Mouse (Mus musculus) bone marrow, adult 2 months (tissue): ENCODE measurements around the gene Mbtps1. TPM values are rescaled to one million over a fixed set of nuclear protein-coding genes. Genes with fewer than 3 reads are reported as not detected.

Experiments
- H3K27ac ChIP-seq: fragments of 200-500 bp; 2 replicates; pipeline ENCODE4 v1.5.1; 2012; ENCODE audit warnings: low read depth, mild to moderate bottlenecking, control low read depth, inconsistent platforms, low read length; ENCODE audit not compliant: control insufficient read depth, poor library complexity, insufficient read depth
- H3K4me1 ChIP-seq: fragments of 200-500 bp; 2 replicates; pipeline ENCODE4 v1.6.1; 2011; ENCODE audit warnings: low read length; ENCODE audit not compliant: control insufficient read depth, insufficient read depth
- H3K4me3 ChIP-seq: fragments of 200-500 bp; replicated peaks from 2 replicates; pipeline ENCODE3; 2011; ENCODE audit warnings: mild to moderate bottlenecking, low read depth, low read length, control low read depth; ENCODE audit not compliant: control insufficient read depth
- CTCF ChIP-seq: fragments of 200-500 bp; IDR thresholded peaks from 2 replicates; pipeline ENCODE4 v1.5.1; 2011; ENCODE audit warnings: low read length, control low read depth; ENCODE audit not compliant: control insufficient read depth, insufficient read depth
- POLR2A ChIP-seq: fragments of 200-500 bp; IDR thresholded peaks from 2 replicates; pipeline ENCODE4 v1.6.1; 2011; ENCODE audit warnings: low read depth, mild to moderate bottlenecking, control low read depth, low read length, borderline replicate concordance; ENCODE audit not compliant: control insufficient read depth
- WGBS: fragments of 180-500 bp; shearing (Covaris S2); methylation state at CpG from one replicate; pipeline ENCODE4 v1.1.7; 2018; 5-methylcytosine and 5-hydroxymethylcytosine counted together
- polyA plus RNA-seq: library from polyadenylated mRNA; stranded (reverse); fragments of >200 nt; gene quantifications from 2 replicates; pipeline ENCODE4 v1.2.4, GENCODE M21; 2011; ENCODE audit warnings: low replicate concordance; ENCODE audit not compliant: missing spikeins, insufficient read depth, insufficient read length

Mbtps1 gene
- polyA plus RNA-seq, 1 experiment, result 35.3 TPM

- Histone ChIP-seq H3K27ac (no peak overlapping the region), H3K4me3 (no peak overlapping the region), H3K4me1 (no peaks in the 10 kb centered on the region)
- WGBS, result 73% methylated on average over 11 of the region's 11 CpGs
- TF ChIP-seq CTCF, result no peak
- TF ChIP-seq POLR2A, result no peak
Observed at GRCm38 (mm10) chr8:119484145-119484896, 74.2 kb downstream of the Mbtps1 start.

DNA sequence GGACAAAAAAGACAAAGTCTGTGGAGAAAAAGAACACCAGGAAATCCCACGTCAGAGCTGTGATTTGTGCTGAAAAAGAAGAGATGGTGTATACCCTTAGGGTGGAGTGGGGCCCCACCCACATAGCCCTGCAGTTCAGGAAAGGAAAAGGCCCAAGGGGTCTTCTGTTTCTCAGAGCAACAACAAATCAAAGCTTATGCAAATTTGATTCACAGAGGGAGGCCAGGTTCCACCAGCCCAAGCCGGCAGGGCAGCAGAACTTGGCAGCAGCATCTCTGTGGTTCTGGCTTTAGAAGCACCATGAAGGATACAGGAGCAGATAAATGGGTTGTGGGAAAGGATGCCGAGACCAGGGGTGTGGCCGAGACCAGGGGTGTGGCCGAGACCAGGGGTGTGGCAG, 79.9 kb downstream of the Mbtps1 start:
- Histone ChIP-seq H3K27ac (no peak overlapping the region), H3K4me1 (no peaks in the 10 kb centered on the region), H3K4me3 (no peak overlapping the region)
- WGBS, result 39% methylated on average over 5 of the region's 5 CpGs
- TF ChIP-seq CTCF (no peak), POLR2A (no peak)

DNA sequence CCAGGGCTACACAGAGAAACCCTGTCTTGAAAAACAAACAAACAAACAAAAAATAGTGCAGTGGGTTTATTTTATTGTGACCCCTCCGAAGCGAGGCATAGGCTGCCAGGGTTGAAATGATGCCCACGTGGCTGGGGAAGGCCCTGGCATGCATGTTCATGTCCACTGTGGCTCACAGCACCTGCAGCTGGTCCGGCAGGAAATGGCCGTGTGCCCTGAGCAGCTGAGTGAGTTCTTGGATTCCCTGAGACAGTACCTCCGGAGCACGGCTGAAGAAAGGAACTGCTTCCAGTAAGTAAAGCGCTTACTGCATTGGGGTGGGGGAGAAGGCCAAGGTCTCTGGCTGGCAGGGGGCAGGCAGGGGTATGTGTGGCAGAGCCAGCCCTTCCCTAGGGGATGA, 90.4 kb downstream of the Mbtps1 start:
- 79% methylated on average over 8 of the region's 8 CpGs for WGBS
- Histone ChIP-seq H3K4me3 (no peak overlapping the region), H3K27ac (no peak overlapping the region), H3K4me1 (no peaks in the 10 kb centered on the region)
- TF ChIP-seq POLR2A (no peak), CTCF (no peak)

DNA sequence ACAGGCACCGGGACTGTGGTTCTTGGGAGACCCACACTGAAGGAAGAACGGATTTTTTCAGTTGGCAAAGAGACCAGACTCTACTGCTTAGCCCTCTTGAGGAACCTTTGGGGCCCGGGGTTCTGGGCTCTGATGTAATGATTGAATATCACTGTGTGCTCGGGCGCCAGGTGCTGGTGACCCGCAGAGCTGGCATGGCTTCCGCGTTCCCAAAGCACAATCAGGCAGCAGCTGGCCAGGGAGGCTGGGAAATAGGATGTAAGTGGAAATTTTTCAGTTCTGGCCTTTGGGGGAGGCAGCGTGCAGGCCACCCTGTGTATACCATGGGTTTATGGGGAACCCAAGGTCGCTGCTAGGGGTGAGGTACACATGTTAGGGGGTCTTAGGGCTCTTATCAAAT, 91.7 kb downstream of the Mbtps1 start:
- 79% methylated on average over 10 of the region's 10 CpGs for WGBS
- H3K27ac ChIP-seq, result no peak overlapping the region
- no peaks in the 10 kb centered on the region for H3K4me1 ChIP-seq
- no peak for TF ChIP-seq POLR2A
- no peak for TF ChIP-seq CTCF
- H3K4me3 ChIP-seq, result no peak overlapping the region

- whole genome bisulfite sequencing, result 8% methylated on average over 18 of the region's 18 CpGs
- TF ChIP-seq POLR2A (no peak), CTCF (no peak)
- Histone ChIP-seq H3K4me1 (no peaks in the 10 kb centered on the region), H3K4me3 (no peak overlapping the region), H3K27ac (no peak overlapping the region)
Observed at GRCm38 (mm10) chr8:119466105-119466504, 92.4 kb downstream of the Mbtps1 start.

DNA sequence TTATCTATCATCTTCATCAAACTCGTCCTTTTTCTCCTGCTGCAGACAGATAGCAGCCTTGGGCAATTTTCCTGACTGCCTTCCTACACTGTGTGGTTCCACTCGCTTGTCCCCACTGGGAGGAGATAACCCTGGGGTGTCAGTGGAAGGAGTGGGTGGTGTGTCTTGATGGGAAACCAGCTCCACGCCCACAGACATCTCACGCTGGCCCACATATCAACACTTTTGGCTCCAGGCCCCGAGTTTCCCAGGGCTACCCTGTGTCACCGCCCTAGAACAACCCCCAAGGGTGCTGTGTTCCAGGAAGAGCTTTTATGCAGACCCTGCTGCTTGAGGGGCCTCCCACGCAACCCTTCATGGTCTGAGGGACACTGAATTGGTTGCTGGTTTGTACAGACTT, 94.8 kb downstream of the Mbtps1 start:
- 49% methylated on average over 7 of the region's 7 CpGs for WGBS
- Histone ChIP-seq H3K4me3 (no peak overlapping the region), H3K27ac (no peak overlapping the region), H3K4me1 (no peaks in the 10 kb centered on the region)
- TF ChIP-seq CTCF (no peak), POLR2A (no peak)

- Histone ChIP-seq H3K4me1 (no peaks in the 10 kb centered on the region), H3K27ac (no peak overlapping the region), H3K4me3 (no peak overlapping the region)
- WGBS, result 72% methylated on average over 9 of the region's 9 CpGs
- TF ChIP-seq CTCF, result no peak
- no peak for TF ChIP-seq POLR2A
Observed at GRCm38 (mm10) chr8:119461356-119461755, 97.2 kb downstream of the Mbtps1 start.

DNA sequence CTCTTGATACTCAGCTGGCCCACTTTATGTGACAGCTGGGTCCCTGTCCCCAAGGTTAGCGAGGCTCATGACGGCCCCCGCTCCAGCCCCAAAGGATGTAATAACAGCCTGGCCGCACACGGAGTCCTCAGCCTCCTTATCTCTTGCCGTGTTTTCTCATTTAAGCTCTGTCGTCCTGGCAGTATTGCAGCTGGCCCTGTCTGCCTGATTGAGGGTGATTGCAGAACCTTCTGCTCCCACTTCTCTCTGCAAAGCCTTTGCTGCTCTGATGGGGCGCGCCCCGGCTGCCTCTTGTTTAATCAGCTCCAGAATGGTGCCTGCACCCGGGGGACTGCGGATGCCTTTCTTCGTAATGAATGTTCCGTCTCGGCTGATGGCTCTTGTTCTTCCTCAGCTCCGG, 98.8 kb downstream of the Mbtps1 start:
- TF ChIP-seq POLR2A (no peak), CTCF (no peak)
- WGBS, result 65% methylated on average over 16 of the region's 16 CpGs
- H3K27ac ChIP-seq, result no peak overlapping the region
- H3K4me1 ChIP-seq, result no peaks in the 10 kb centered on the region
- no peak overlapping the region for H3K4me3 ChIP-seq

Other genes with a start within 250 kb of the Mbtps1 start
- 45.8 and 78.0 TPM in 2 replicates for gene Hsbp1, start 214.2 kb downstream of the Mbtps1 start, polyA plus RNA-seq
- 4.7 and 5.9 TPM in 2 replicates for gene Mlycd, start 163.9 kb downstream of the Mbtps1 start, polyA plus RNA-seq
- gene Osgin1, start 124.6 kb downstream of the Mbtps1 start, polyA plus RNA-seq, result 5.5 and 6.5 TPM in 2 replicates
- 0.49 TPM in 1 of 2 replicates, not detected in the other for gene Necab2, start 112.0 kb downstream of the Mbtps1 start, polyA plus RNA-seq
- not detected in 2 replicates for gene Slc38a8, start 57.0 kb downstream of the Mbtps1 start, polyA plus RNA-seq
- gene Hsdl1, start 16.4 kb upstream of the Mbtps1 start, polyA plus RNA-seq, result 14.5 and 22.2 TPM in 2 replicates
- gene Dnaaf1, start 16.5 kb upstream of the Mbtps1 start, polyA plus RNA-seq, result 0.34 and 0.70 TPM in 2 replicates
- gene Taf1c, start 46.5 kb upstream of the Mbtps1 start, polyA plus RNA-seq, result 9.6 and 17.6 TPM in 2 replicates
- gene Adad2, start 54.0 kb upstream of the Mbtps1 start, polyA plus RNA-seq, result not detected in 2 replicates
- gene Kcng4, start 76.9 kb upstream of the Mbtps1 start, polyA plus RNA-seq, result not detected in 2 replicates
- not detected in 2 replicates for gene Wfdc1, start 107.6 kb upstream of the Mbtps1 start, polyA plus RNA-seq
- not detected in 2 replicates for gene Atp2c2, start 141.3 kb upstream of the Mbtps1 start, polyA plus RNA-seq
- 0.88 and 3.2 TPM in 2 replicates for gene Tldc1, start 219.7 kb upstream of the Mbtps1 start, polyA plus RNA-seq